Mouse (Mus musculus): Measurements from ENCODE around the gene Dstyk. TPM values are rescaled to one million over a fixed set of nuclear protein-coding genes. Genes with fewer than 3 reads are reported as not detected.
A peak's percentile ranks its signal among the peaks of the same experiment; 100 is the strongest.

The Dstyk gene
- polyA plus RNA-seq, 1 experiment from 2014 or later, result 12.5 TPM

- H3K4me2 ChIP-seq (ENCODE audit: low read length), result no peak overlapping the region
- H3K27me3 ChIP-seq (ENCODE audit: insufficient read depth, low read length), result no peaks in the 10 kb centered on the region
- peaks cover 47% of the 10 kb centered on the region for H3K36me3 ChIP-seq (ENCODE audit: insufficient read depth, low read length)
- no peak overlapping the region for H3K27ac ChIP-seq
- H3K9me3 ChIP-seq (replicated peaks; ENCODE audit: low read length), result no peaks in the 10 kb centered on the region
- H3K4me3 ChIP-seq (replicated peaks; ENCODE audit: low read depth, low read length), result no peak overlapping the region
- ATAC-seq (replicated peaks; ENCODE audit: low FRiP score, low read depth) (no peak), DNase-seq (ENCODE audit: low spot score) (no peak)
- no peak for TF ChIP-seq CTCF (IDR thresholded peaks at IDR 0.05; ENCODE audit: low read depth)
- 93% methylated on average over 7 of the region's 7 CpGs for WGBS
- no peak overlapping the region for H3K9ac ChIP-seq (ENCODE audit: low read depth, low read length)
- H3K4me1 ChIP-seq (replicated peaks; ENCODE audit: insufficient read depth, low read length), result no peaks in the 10 kb centered on the region
Measured at GRCm38 (mm10) chr1:132506656-132507055, 89.3 kb downstream of the Dstyk start.

GRCm38 (mm10) chr1:132509771-132510170, 92.4 kb downstream of the Dstyk start:
- DNase-seq (ENCODE audit: low spot score), result no peak
- TF ChIP-seq CTCF (IDR thresholded peaks at IDR 0.05; ENCODE audit: low read depth), result no peak
- no peak overlapping the region for H3K4me2 ChIP-seq (ENCODE audit: low read length)

GRCm38 (mm10) chr1:132511521-132511920, 94.2 kb downstream of the Dstyk start:
- ATAC-seq (replicated peaks; ENCODE audit: low FRiP score, low read depth), result 0 out of 2 replicates have a peak, but pooled peaks have one; percentile 38
- no peaks in the 10 kb centered on the region for H3K9me3 ChIP-seq (replicated peaks; ENCODE audit: low read length)
- TF ChIP-seq CTCF (IDR thresholded peaks at IDR 0.05; ENCODE audit: low read depth), result no peak
- no peak overlapping the region for H3K4me3 ChIP-seq (replicated peaks; ENCODE audit: low read depth, low read length)
- 20% methylated on average over 8 of the region's 8 CpGs for WGBS
- H3K27me3 ChIP-seq (ENCODE audit: insufficient read depth, low read length), result no peaks in the 10 kb centered on the region
- DNase-seq (ENCODE audit: low spot score), result peak; percentile 18
- no peak overlapping the region for H3K27ac ChIP-seq
- H3K4me1 ChIP-seq (replicated peaks; ENCODE audit: insufficient read depth, low read length), result no peaks in the 10 kb centered on the region
- no peak overlapping the region for H3K9ac ChIP-seq (ENCODE audit: low read depth, low read length)
- no peak overlapping the region for H3K4me2 ChIP-seq (ENCODE audit: low read length)
- H3K36me3 ChIP-seq (ENCODE audit: insufficient read depth, low read length), result peaks cover 13% of the 10 kb centered on the region

More at GRCm38 (mm10) chr1:132509771-132510170, 92.4 kb downstream of the Dstyk start:
- H3K9ac ChIP-seq (ENCODE audit: low read depth, low read length), result no peak overlapping the region
- no peak overlapping the region for H3K4me3 ChIP-seq (replicated peaks; ENCODE audit: low read depth, low read length)
- no peak overlapping the region for H3K27ac ChIP-seq
- H3K36me3 ChIP-seq (ENCODE audit: insufficient read depth, low read length), result peaks cover 27% of the 10 kb centered on the region
- H3K4me1 ChIP-seq (replicated peaks; ENCODE audit: insufficient read depth, low read length), result no peaks in the 10 kb centered on the region
- no peak for ATAC-seq (replicated peaks; ENCODE audit: low FRiP score, low read depth)
- no peaks in the 10 kb centered on the region for H3K27me3 ChIP-seq (ENCODE audit: insufficient read depth, low read length)
- 85% methylated on average over 5 of the region's 5 CpGs for WGBS
- H3K9me3 ChIP-seq (replicated peaks; ENCODE audit: low read length), result no peaks in the 10 kb centered on the region

- ATAC-seq (replicated peaks; ENCODE audit: low FRiP score, low read depth) (no peak), DNase-seq (ENCODE audit: low spot score) (no peak)
- no peak overlapping the region for H3K4me3 ChIP-seq (replicated peaks; ENCODE audit: low read depth, low read length)
- peaks cover 7% of the 10 kb centered on the region for H3K36me3 ChIP-seq (ENCODE audit: insufficient read depth, low read length)
- no peak overlapping the region for H3K27ac ChIP-seq
- no peak overlapping the region for H3K4me2 ChIP-seq (ENCODE audit: low read length)
- WGBS, result 72% methylated on average over 8 of the region's 8 CpGs
- no peak for TF ChIP-seq CTCF (IDR thresholded peaks at IDR 0.05; ENCODE audit: low read depth)
- no peaks in the 10 kb centered on the region for H3K4me1 ChIP-seq (replicated peaks; ENCODE audit: insufficient read depth, low read length)
- H3K27me3 ChIP-seq (ENCODE audit: insufficient read depth, low read length), result no peaks in the 10 kb centered on the region
- H3K9me3 ChIP-seq (replicated peaks; ENCODE audit: low read length), result no peaks in the 10 kb centered on the region
- no peak overlapping the region for H3K9ac ChIP-seq (ENCODE audit: low read depth, low read length)
Measured at GRCm38 (mm10) chr1:132512106-132512505, 94.8 kb downstream of the Dstyk start.

GRCm38 (mm10) chr1:132515339-132515738, 98.0 kb downstream of the Dstyk start:
- Histone ChIP-seq H3K9ac (ENCODE audit: low read depth, low read length) (no peak overlapping the region), H3K36me3 (ENCODE audit: insufficient read depth, low read length) (no peaks in the 10 kb centered on the region), H3K4me3 (replicated peaks; ENCODE audit: low read depth, low read length) (no peak overlapping the region), H3K27ac (no peak overlapping the region), H3K4me2 (ENCODE audit: low read length) (no peak overlapping the region), H3K27me3 (ENCODE audit: insufficient read depth, low read length) (no peaks in the 10 kb centered on the region), H3K9me3 (replicated peaks; ENCODE audit: low read length) (no peaks in the 10 kb centered on the region), H3K4me1 (replicated peaks; ENCODE audit: insufficient read depth, low read length) (no peaks in the 10 kb centered on the region)
- WGBS, result 92% methylated on average over 12 of the region's 12 CpGs
- ATAC-seq (replicated peaks; ENCODE audit: low FRiP score, low read depth) (no peak), DNase-seq (ENCODE audit: low spot score) (no peak)
- TF ChIP-seq CTCF (IDR thresholded peaks at IDR 0.05; ENCODE audit: low read depth), result no peak

Other genes with a start within 250 kb of the Dstyk start
- gene Lemd1, start 226.1 kb upstream of the Dstyk start, polyA plus RNA-seq (2015; fragmentation: Nextera tagmentation; extraction: Ambion mirVana), result 0.37 and 0.80 TPM in 2 replicates
- gene AC124108.1, start 226.1 kb upstream of the Dstyk start, polyA plus RNA-seq (2015; fragmentation: Nextera tagmentation; extraction: Ambion mirVana), result 0.07 and 0.13 TPM in 2 replicates
- not detected in 2 replicates for gene Gm10188, start 187.8 kb upstream of the Dstyk start, polyA plus RNA-seq (2015; fragmentation: Nextera tagmentation; extraction: Ambion mirVana)
- gene Klhdc8a, start 118.9 kb upstream of the Dstyk start, polyA plus RNA-seq (2015; fragmentation: Nextera tagmentation; extraction: Ambion mirVana), result 4.1 and 5.0 TPM in 2 replicates
- gene Nuak2, start 101.4 kb upstream of the Dstyk start, polyA plus RNA-seq (2015; fragmentation: Nextera tagmentation; extraction: Ambion mirVana), result 8.7 and 9.6 TPM in 2 replicates
- 4.3 and 4.5 TPM in 2 replicates for gene Tmcc2, start 26.3 kb upstream of the Dstyk start, polyA plus RNA-seq (2015; fragmentation: Nextera tagmentation; extraction: Ambion mirVana)
- gene Rbbp5, start 59.8 kb downstream of the Dstyk start, polyA plus RNA-seq (2015; fragmentation: Nextera tagmentation; extraction: Ambion mirVana), result 29.7 and 30.1 TPM in 2 replicates
- 0.99 and 1.3 TPM in 2 replicates for gene Tmem81, start 88.7 kb downstream of the Dstyk start, polyA plus RNA-seq (2015; fragmentation: Nextera tagmentation; extraction: Ambion mirVana)
- 0.13 TPM in 2 replicates for gene Cntn2, start 125.7 kb downstream of the Dstyk start, polyA plus RNA-seq (2015; fragmentation: Nextera tagmentation; extraction: Ambion mirVana)

Measured in kidney, postnatal 0 days (tissue).